Mouse (Mus musculus) intestine, embryonic 15.5 days (tissue): ENCODE measurements around the gene Rnf212b. TPM values are rescaled to one million over a fixed set of nuclear protein-coding genes. Genes with fewer than 3 reads are reported as not detected.

Experiments used
- polyA plus RNA-seq: library from polyadenylated mRNA; unstranded; fragments of >200 nt; fragmentation: Nextera tagmentation; extraction: Ambion mirVana; gene quantifications from 2 replicates; pipeline ENCODE4 v1.2.1, GENCODE M21; 2015

Rnf212b gene
- polyA plus RNA-seq, 1 experiment from 2014 or later, result not detected

Other genes with a start within 250 kb of the Rnf212b start
- 18.2 and 19.0 TPM in 2 replicates for gene Ajuba, start 236.6 kb upstream of the Rnf212b start, polyA plus RNA-seq
- gene 4931414P19Rik, start 208.1 kb upstream of the Rnf212b start, polyA plus RNA-seq, result 6.0 and 8.2 TPM in 2 replicates
- gene Psmb5, start 196.1 kb upstream of the Rnf212b start, polyA plus RNA-seq, result 360 and 408 TPM in 2 replicates
- gene Psmb11, start 192.7 kb upstream of the Rnf212b start, polyA plus RNA-seq, result not detected in 2 replicates
- gene Gm17606, start 173.2 kb upstream of the Rnf212b start, polyA plus RNA-seq, result not detected in 2 replicates
- 2.8 and 3.0 TPM in 2 replicates for gene Cdh24, start 172.8 kb upstream of the Rnf212b start, polyA plus RNA-seq
- 83.7 and 84.8 TPM in 2 replicates for gene 1700123O20Rik, start 127.9 kb upstream of the Rnf212b start, polyA plus RNA-seq
- 105 and 107 TPM in 2 replicates for gene Acin1, start 127.2 kb upstream of the Rnf212b start, polyA plus RNA-seq
- 0.11 and 0.15 TPM in 2 replicates for gene Gm29776, start 115.3 kb upstream of the Rnf212b start, polyA plus RNA-seq
- 0.19 and 0.21 TPM in 2 replicates for gene Cebpe, start 102.0 kb upstream of the Rnf212b start, polyA plus RNA-seq
- 30.9 and 33.0 TPM in 2 replicates for gene Slc7a8, start 32.2 kb upstream of the Rnf212b start, polyA plus RNA-seq
- 6.2 and 6.9 TPM in 2 replicates for gene Homez, start 56.8 kb downstream of the Rnf212b start, polyA plus RNA-seq
- gene Ppp1r3e, start 63.4 kb downstream of the Rnf212b start, polyA plus RNA-seq, result 2.3 TPM in 2 replicates
- 3.6 and 4.7 TPM in 2 replicates for gene Bcl2l2, start 69.2 kb downstream of the Rnf212b start, polyA plus RNA-seq
- 0.34 and 0.35 TPM in 2 replicates for gene Gm20521, start 69.3 kb downstream of the Rnf212b start, polyA plus RNA-seq
- gene Pabpn1, start 78.4 kb downstream of the Rnf212b start, polyA plus RNA-seq, result 108 and 119 TPM in 2 replicates
- gene Slc22a17, start 99.0 kb downstream of the Rnf212b start, polyA plus RNA-seq, result 30.2 and 33.2 TPM in 2 replicates
- 20.0 and 20.7 TPM in 2 replicates for gene Efs, start 112.0 kb downstream of the Rnf212b start, polyA plus RNA-seq
- not detected in 2 replicates for gene Il25, start 118.6 kb downstream of the Rnf212b start, polyA plus RNA-seq
- gene Cmtm5, start 122.1 kb downstream of the Rnf212b start, polyA plus RNA-seq, result 2.2 and 2.3 TPM in 2 replicates
- gene Myh6, start 152.8 kb downstream of the Rnf212b start, polyA plus RNA-seq, result 0.27 and 0.44 TPM in 2 replicates
- gene Gm17428, start 162.8 kb downstream of the Rnf212b start, polyA plus RNA-seq, result not detected in 2 replicates
- 0.83 and 1.6 TPM in 2 replicates for gene Myh7, start 180.5 kb downstream of the Rnf212b start, polyA plus RNA-seq
- 83.1 and 84.9 TPM in 2 replicates for gene Ngdn, start 201.3 kb downstream of the Rnf212b start, polyA plus RNA-seq